Mouse (Mus musculus) embryonic fibroblast, embryonic 13.5 days (primary cell): ENCODE data around the gene Ccm2. TPM values are rescaled to one million over a fixed set of nuclear protein-coding genes. Genes with fewer than 3 reads are reported as not detected.

Experiments used
- H3K27ac ChIP-seq: 2 replicates; pipeline ENCODE4 v1.5.1; 2012; ENCODE audit warnings: low read length, control low read depth, inconsistent platforms; ENCODE audit not compliant: insufficient read depth
- H3K4me1 ChIP-seq: 2 replicates; pipeline ENCODE4 v1.6.1; 2011; ENCODE audit warnings: low read length; ENCODE audit not compliant: control insufficient read depth, insufficient read depth
- H3K4me3 ChIP-seq: 2 replicates; pipeline ENCODE4 v1.5.1; 2011; ENCODE audit warnings: mild to moderate bottlenecking, control low read depth, low read length; ENCODE audit not compliant: insufficient read depth
- CTCF ChIP-seq: IDR thresholded peaks from 2 replicates; pipeline ENCODE4 v1.5.1; 2011; ENCODE audit warnings: mild to moderate bottlenecking, control low read depth, low read length, moderate library complexity, borderline replicate concordance; ENCODE audit not compliant: insufficient read depth
- POLR2A ChIP-seq: IDR thresholded peaks from 2 replicates; pipeline ENCODE4 v1.6.1; 2011; ENCODE audit warnings: low read depth, mild to moderate bottlenecking, control low read depth, low read length, moderate library complexity
- polyA plus RNA-seq: library from polyadenylated mRNA; stranded (reverse); fragments of >200 nt; gene quantifications from 2 replicates; pipeline ENCODE4 v1.2.4, GENCODE M21; 2011; ENCODE audit warnings: low read depth; ENCODE audit not compliant: missing spikeins, insufficient read length

Gene Ccm2
- polyA plus RNA-seq, 1 experiment: 90.2 TPM

DNA sequence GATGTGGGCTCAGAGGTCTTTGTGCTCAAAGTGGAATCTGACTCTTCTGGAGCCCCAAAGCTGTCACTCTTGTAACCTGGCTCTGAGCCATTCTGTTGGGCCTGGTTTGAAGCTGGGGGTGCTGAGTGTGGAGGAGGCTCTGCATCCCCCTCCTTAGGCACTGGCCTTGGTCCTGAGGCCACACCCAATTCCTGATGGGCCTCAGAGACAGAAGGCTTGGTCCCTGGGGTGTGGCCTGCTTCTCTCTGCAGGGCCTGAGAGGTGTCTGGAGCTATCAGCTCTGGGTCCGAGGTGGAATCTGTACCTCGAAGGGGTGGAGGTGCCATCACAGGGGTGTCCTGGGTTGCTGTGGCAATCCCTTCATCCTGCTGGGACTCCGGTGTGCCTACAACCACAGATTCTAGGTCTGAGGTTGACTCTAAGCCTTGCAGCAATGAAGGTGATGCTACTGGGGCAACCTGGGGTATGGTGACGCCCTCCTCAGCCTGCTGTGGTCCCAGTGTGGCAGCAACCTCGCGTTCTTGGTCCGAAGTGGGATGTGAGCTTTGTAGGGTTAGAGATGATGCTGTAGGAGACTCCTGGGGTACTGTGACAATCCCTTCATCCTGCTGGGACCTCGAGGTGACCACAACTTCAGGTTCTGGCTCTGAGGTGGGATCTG, 53.7 kb downstream of the Ccm2 start:
- Histone ChIP-seq H3K27ac (no peak overlapping the region), H3K4me3 (no peak overlapping the region), H3K4me1 (no peaks in the 10 kb centered on the region)
- no peak for TF ChIP-seq CTCF
- TF ChIP-seq POLR2A: no peak

GRCm38 (mm10) chr11:6601649-6602480, 55.2 kb downstream of the Ccm2 start:
- H3K4me1 ChIP-seq: no peaks in the 10 kb centered on the region
- no peak overlapping the region for H3K27ac ChIP-seq
- no peak overlapping the region for H3K4me3 ChIP-seq
- TF ChIP-seq POLR2A (no peak), CTCF (no peak)

- Histone ChIP-seq H3K4me1 (no peaks in the 10 kb centered on the region), H3K4me3 (no peak overlapping the region), H3K27ac (no peak overlapping the region)
- TF ChIP-seq CTCF (no peak), POLR2A (no peak)
These were observed 56.0 kb downstream of the Ccm2 start for GRCm38 (mm10) chr11:6602662-6603061.

- H3K4me1 ChIP-seq: no peaks in the 10 kb centered on the region
- H3K4me3 ChIP-seq: no peak overlapping the region
- H3K27ac ChIP-seq: no peak overlapping the region
- TF ChIP-seq CTCF: no peak
- TF ChIP-seq POLR2A: no peak
These were observed 56.5 kb downstream of the Ccm2 start for GRCm38 (mm10) chr11:6603224-6603623.

GRCm38 (mm10) chr11:6603887-6604603, 57.4 kb downstream of the Ccm2 start:
- H3K27ac ChIP-seq: no peak overlapping the region
- TF ChIP-seq CTCF (no peak), POLR2A (no peak)
- no peak overlapping the region for H3K4me3 ChIP-seq
- H3K4me1 ChIP-seq: no peaks in the 10 kb centered on the region

GRCm38 (mm10) chr11:6604604-6604936, 57.9 kb downstream of the Ccm2 start:
- H3K4me1 ChIP-seq: no peaks in the 10 kb centered on the region
- H3K27ac ChIP-seq: no peak overlapping the region
- TF ChIP-seq POLR2A: no peak
- TF ChIP-seq CTCF: no peak
- H3K4me3 ChIP-seq: peak overlapping the region; percentile 38

- no peak for TF ChIP-seq CTCF
- no peak for TF ChIP-seq POLR2A
- H3K27ac ChIP-seq: no peak overlapping the region
- no peaks in the 10 kb centered on the region for H3K4me1 ChIP-seq
- peak overlapping the region; percentile 38 for H3K4me3 ChIP-seq
These were observed 58.4 kb downstream of the Ccm2 start for GRCm38 (mm10) chr11:6605021-6605481.

GRCm38 (mm10) chr11:6605491-6606399, 59.1 kb downstream of the Ccm2 start, which contains the start of gene Nacad:
Gene Nacad (minus strand): TSS chr11:6606053.
- Histone ChIP-seq H3K4me3 (peak within 1 kb of the TSS; percentile 38), H3K27ac (no peak within 1 kb of the TSS), H3K4me1 (no peaks in the 10 kb centered on the region)
- TF ChIP-seq POLR2A: peak; percentile 52; the same call in 1 of the 2 replicates
- TF ChIP-seq CTCF: no peak
